Mouse (Mus musculus): ENCODE measurements at regions not wholly inside any gene's neighbourhood (a gene's known extent, or its start where the extent isn't known, plus 50 kb on each side); places are given as distances from the start of the nearest gene placed in this dataset.
"Not testable (repeated sequence)": the region's sequence is repeated elsewhere in the genome, so short reads cannot be mapped to it uniquely, and the experiment has no call there.

GRCm38 (mm10) chr8:35020480-35020879, 745.1 kb upstream of the Gm19410 start:
- 92% methylated on average over 8 of the region's 8 CpGs for WGBS
- DNase-seq (ENCODE audit: low read depth, low spot score): no peak

- 65% methylated on average over 6 of the region's 6 CpGs for WGBS
- no peak for DNase-seq (ENCODE audit: low read depth, low spot score)
These were observed 742.9 kb upstream of the Gm19410 start for GRCm38 (mm10) chr8:35022649-35023048.

GRCm38 (mm10) chr8:35047798-35048197, 717.8 kb upstream of the Gm19410 start:
- no peak for DNase-seq (ENCODE audit: low read depth, low spot score)
- WGBS: 24% methylated on average over 3 of the region's 3 CpGs

- DNase-seq (ENCODE audit: low read depth, low spot score): no peak
- 86% methylated on average over 4 of the region's 4 CpGs for WGBS
These were observed 712.1 kb upstream of the Gm19410 start for GRCm38 (mm10) chr8:35053444-35053843.

- no peak for DNase-seq (ENCODE audit: low read depth, low spot score)
- WGBS: 87% methylated on average over 5 of the region's 5 CpGs
These were observed 704.5 kb upstream of the Gm19410 start for GRCm38 (mm10) chr8:35061048-35061447.

- 90% methylated on average over 2 of the region's 2 CpGs for WGBS
- no peak for DNase-seq (ENCODE audit: low read depth, low spot score)
These were observed 697.4 kb upstream of the Gm19410 start for GRCm38 (mm10) chr8:35068228-35068627.

GRCm38 (mm10) chr8:35070246-35070989, 695.2 kb upstream of the Gm19410 start:
- no peak for DNase-seq (ENCODE audit: low read depth, low spot score)
- WGBS: 84% methylated on average over 7 of the region's 7 CpGs

GRCm38 (mm10) chr8:35075971-35076370, 689.6 kb upstream of the Gm19410 start:
- DNase-seq (ENCODE audit: low read depth, low spot score): no peak
- WGBS: 88% methylated on average over 10 of the region's 10 CpGs

- WGBS: 4% methylated on average over 1 of the region's 1 CpGs
- no peak for DNase-seq (ENCODE audit: low read depth, low spot score)
These were observed 682.4 kb upstream of the Gm19410 start for GRCm38 (mm10) chr8:35083161-35083560.

GRCm38 (mm10) chr8:35087070-35087469, 678.5 kb upstream of the Gm19410 start:
- 84% methylated on average over 2 of the region's 2 CpGs for WGBS
- DNase-seq (ENCODE audit: low read depth, low spot score): no peak

GRCm38 (mm10) chr8:35088380-35089244, 677.0 kb upstream of the Gm19410 start:
- DNase-seq (ENCODE audit: low read depth, low spot score): no peak
- 78% methylated on average over 18 of the region's 18 CpGs for WGBS

- 96% methylated on average over 8 of the region's 8 CpGs for WGBS
These were observed 676.1 kb upstream of the Gm19410 start for GRCm38 (mm10) chr8:35089519-35089918.

GRCm38 (mm10) chr8:35101701-35102100, 663.9 kb upstream of the Gm19410 start:
- DNase-seq (ENCODE audit: low read depth, low spot score): no peak
- 81% methylated on average over 5 of the region's 5 CpGs for WGBS

More at GRCm38 (mm10) chr8:35089519-35089918, 676.1 kb upstream of the Gm19410 start:
- no peak for DNase-seq (ENCODE audit: low read depth, low spot score)

- DNase-seq (ENCODE audit: low read depth, low spot score): not testable (repeated sequence)
- 52% methylated on average over 3 of the region's 3 CpGs for WGBS
These were observed 663.5 kb upstream of the Gm19410 start for GRCm38 (mm10) chr8:35102102-35102501.

GRCm38 (mm10) chr8:35104465-35104876, 661.1 kb upstream of the Gm19410 start:
- DNase-seq (ENCODE audit: low read depth, low spot score): not testable (repeated sequence)

GRCm38 (mm10) chr8:35109506-35110217, 655.9 kb upstream of the Gm19410 start:
- DNase-seq (ENCODE audit: low read depth, low spot score): no peak
- 79% methylated on average over 27 of the region's 27 CpGs for WGBS

- no peak for DNase-seq (ENCODE audit: low read depth, low spot score)
- WGBS: 92% methylated on average over 8 of the region's 8 CpGs
These were observed 655.3 kb upstream of the Gm19410 start for GRCm38 (mm10) chr8:35110286-35110685.

GRCm38 (mm10) chr8:35111130-35111529, 654.5 kb upstream of the Gm19410 start:
- DNase-seq (ENCODE audit: low read depth, low spot score): no peak
- 64% methylated on average over 7 of the region's 7 CpGs for WGBS

GRCm38 (mm10) chr8:35112591-35113265, 652.9 kb upstream of the Gm19410 start:
- no peak for DNase-seq (ENCODE audit: low read depth, low spot score)
- 47% methylated on average over 7 of the region's 7 CpGs for WGBS

- WGBS: 76% methylated on average over 10 of the region's 10 CpGs
- no peak for DNase-seq (ENCODE audit: low read depth, low spot score)
These were observed 651.6 kb upstream of the Gm19410 start for GRCm38 (mm10) chr8:35114031-35114430.

Measured in large intestine, adult 2 months (tissue).